Mouse (Mus musculus): ENCODE data around the gene Egfl7.

GRCm38 (mm10) chr2:26615459-26616124 lies 35.8 kb downstream of the Egfl7 start:
- TF ChIP-seq CTCF (conservative IDR thresholded peaks at IDR 0.05; ENCODE audit: low read length) (no peak), NANOG (IDR thresholded peaks at IDR 0.05; ENCODE audit: borderline replicate concordance, low read length) (no peak), POU5F1 (IDR thresholded peaks at IDR 0.05; ENCODE audit: borderline replicate concordance, low read length) (no peak)

Data from E14TG2a.4 (cell line).